Mouse (Mus musculus): ENCODE results near the gene Marf1. TPM values are rescaled to one million over a fixed set of nuclear protein-coding genes. Genes with fewer than 3 reads are reported as not detected.
A peak's percentile ranks its signal among the peaks of the same experiment; 100 is the strongest.

Gene Marf1
- polyA plus RNA-seq, 1 experiment from 2014 or later = 17.3 TPM

GRCm38 (mm10) chr16:14124709-14125108 lies 38.4 kb downstream of the Marf1 start:
- peaks cover 93% of the 10 kb centered on the region for H3K36me3 ChIP-seq (ENCODE audit: insufficient read depth)
- 95% methylated on average over 7 of the region's 7 CpGs for WGBS
- no peaks in the 10 kb centered on the region for H3K27me3 ChIP-seq (ENCODE audit: insufficient read depth, low read length)

GRCm38 (mm10) chr16:14123901-14124300 lies 39.2 kb downstream of the Marf1 start:
- no peak for TF ChIP-seq CTCF (IDR thresholded peaks at IDR 0.05; ENCODE audit: low read depth)
- Histone ChIP-seq H3K36me3 (ENCODE audit: insufficient read depth) (peaks cover 88% of the 10 kb centered on the region), H3K27ac (ENCODE audit: low read depth) (no peak overlapping the region), H3K9ac (no peak overlapping the region), H3K4me2 (no peak overlapping the region), H3K9me3 (ENCODE audit: low read depth, low read length) (no peaks in the 10 kb centered on the region), H3K27me3 (ENCODE audit: insufficient read depth, low read length) (no peaks in the 10 kb centered on the region), H3K4me3 (ENCODE audit: low read depth, low read length) (no peak overlapping the region), H3K4me1 (ENCODE audit: insufficient read depth) (no peaks in the 10 kb centered on the region)
- 92% methylated on average over 2 of the region's 2 CpGs for WGBS
- ATAC-seq (ENCODE audit: insufficient read depth) (no peak), DNase-seq (no peak)

More at GRCm38 (mm10) chr16:14124709-14125108, 38.4 kb downstream of the Marf1 start:
- DNase-seq = no peak
- H3K4me2 ChIP-seq = no peak overlapping the region
- no peak overlapping the region for H3K27ac ChIP-seq (ENCODE audit: low read depth)
- no peak overlapping the region for H3K4me3 ChIP-seq (ENCODE audit: low read depth, low read length)
- H3K4me1 ChIP-seq (ENCODE audit: insufficient read depth) = no peaks in the 10 kb centered on the region
- no peak overlapping the region for H3K9ac ChIP-seq
- no peaks in the 10 kb centered on the region for H3K9me3 ChIP-seq (ENCODE audit: low read depth, low read length)
- no peak for ATAC-seq (ENCODE audit: insufficient read depth)
- no peak for TF ChIP-seq CTCF (IDR thresholded peaks at IDR 0.05; ENCODE audit: low read depth)

- H3K27me3 ChIP-seq (ENCODE audit: insufficient read depth, low read length) = no peaks in the 10 kb centered on the region
- H3K27ac ChIP-seq (ENCODE audit: low read depth) = no peak overlapping the region
- 0 out of 2 replicates have a peak, but pooled peaks have one; percentile 13 for TF ChIP-seq CTCF (IDR thresholded peaks at IDR 0.05; ENCODE audit: low read depth)
- H3K4me3 ChIP-seq (ENCODE audit: low read depth, low read length) = no peak overlapping the region
- no peaks in the 10 kb centered on the region for H3K4me1 ChIP-seq (ENCODE audit: insufficient read depth)
- H3K9ac ChIP-seq = no peak overlapping the region
- peaks cover 75% of the 10 kb centered on the region for H3K36me3 ChIP-seq (ENCODE audit: insufficient read depth)
- DNase-seq (no peak), ATAC-seq (ENCODE audit: insufficient read depth) (no peak)
- H3K9me3 ChIP-seq (ENCODE audit: low read depth, low read length) = no peaks in the 10 kb centered on the region
- H3K4me2 ChIP-seq = no peak overlapping the region
Measured at GRCm38 (mm10) chr16:14122586-14122985, 40.6 kb downstream of the Marf1 start.

- DNase-seq (no peak), ATAC-seq (ENCODE audit: insufficient read depth) (no peak)
- Histone ChIP-seq H3K9me3 (ENCODE audit: low read depth, low read length) (no peaks in the 10 kb centered on the region), H3K4me2 (no peak overlapping the region), H3K36me3 (ENCODE audit: insufficient read depth) (peaks cover 73% of the 10 kb centered on the region), H3K4me3 (ENCODE audit: low read depth, low read length) (no peak overlapping the region), H3K9ac (no peak overlapping the region), H3K4me1 (ENCODE audit: insufficient read depth) (no peaks in the 10 kb centered on the region), H3K27ac (ENCODE audit: low read depth) (no peak overlapping the region), H3K27me3 (ENCODE audit: insufficient read depth, low read length) (no peaks in the 10 kb centered on the region)
- TF ChIP-seq CTCF (IDR thresholded peaks at IDR 0.05; ENCODE audit: low read depth) = no peak
- WGBS = 93% methylated on average over 7 of the region's 7 CpGs
Measured at GRCm38 (mm10) chr16:14121563-14121962, 41.6 kb downstream of the Marf1 start.

- no peak for TF ChIP-seq CTCF (IDR thresholded peaks at IDR 0.05; ENCODE audit: low read depth)
- DNase-seq (no peak), ATAC-seq (ENCODE audit: insufficient read depth) (no peak)
- H3K9me3 ChIP-seq (ENCODE audit: low read depth, low read length) = no peaks in the 10 kb centered on the region
- no peaks in the 10 kb centered on the region for H3K4me1 ChIP-seq (ENCODE audit: insufficient read depth)
- no peak overlapping the region for H3K9ac ChIP-seq
- H3K27me3 ChIP-seq (ENCODE audit: insufficient read depth, low read length) = no peaks in the 10 kb centered on the region
- H3K36me3 ChIP-seq (ENCODE audit: insufficient read depth) = peaks cover 71% of the 10 kb centered on the region
- no peak overlapping the region for H3K27ac ChIP-seq (ENCODE audit: low read depth)
- no peak overlapping the region for H3K4me3 ChIP-seq (ENCODE audit: low read depth, low read length)
- no peak overlapping the region for H3K4me2 ChIP-seq
- 93% methylated on average over 5 of the region's 5 CpGs for WGBS
Measured at GRCm38 (mm10) chr16:14120941-14121340, 42.2 kb downstream of the Marf1 start.

- 63% methylated on average over 2 of the region's 2 CpGs for WGBS
Measured at GRCm38 (mm10) chr16:14117299-14117698, 45.9 kb downstream of the Marf1 start.

GRCm38 (mm10) chr16:14112742-14113141 lies 50.4 kb downstream of the Marf1 start:
- DNase-seq (no peak), ATAC-seq (ENCODE audit: insufficient read depth) (no peak)
- H3K27ac ChIP-seq (ENCODE audit: low read depth) = no peak overlapping the region
- H3K9ac ChIP-seq = no peak overlapping the region
- H3K27me3 ChIP-seq (ENCODE audit: insufficient read depth, low read length) = no peaks in the 10 kb centered on the region
- no peaks in the 10 kb centered on the region for H3K4me1 ChIP-seq (ENCODE audit: insufficient read depth)
- H3K9me3 ChIP-seq (ENCODE audit: low read depth, low read length) = no peaks in the 10 kb centered on the region
- peaks cover 73% of the 10 kb centered on the region for H3K36me3 ChIP-seq (ENCODE audit: insufficient read depth)
- WGBS = 93% methylated on average over 3 of the region's 3 CpGs
- H3K4me3 ChIP-seq (ENCODE audit: low read depth, low read length) = no peak overlapping the region
- no peak overlapping the region for H3K4me2 ChIP-seq
- no peak for TF ChIP-seq CTCF (IDR thresholded peaks at IDR 0.05; ENCODE audit: low read depth)

More at GRCm38 (mm10) chr16:14117299-14117698, 45.9 kb downstream of the Marf1 start:
- TF ChIP-seq CTCF (IDR thresholded peaks at IDR 0.05; ENCODE audit: low read depth) = no peak
- H3K4me2 ChIP-seq = no peak overlapping the region
- H3K27ac ChIP-seq (ENCODE audit: low read depth) = no peak overlapping the region
- no peak for DNase-seq
- H3K9me3 ChIP-seq (ENCODE audit: low read depth, low read length) = no peaks in the 10 kb centered on the region
- H3K4me3 ChIP-seq (ENCODE audit: low read depth, low read length) = no peak overlapping the region
- H3K36me3 ChIP-seq (ENCODE audit: insufficient read depth) = peaks cover 63% of the 10 kb centered on the region
- no peak for ATAC-seq (ENCODE audit: insufficient read depth)
- no peak overlapping the region for H3K9ac ChIP-seq
- H3K4me1 ChIP-seq (ENCODE audit: insufficient read depth) = no peaks in the 10 kb centered on the region
- H3K27me3 ChIP-seq (ENCODE audit: insufficient read depth, low read length) = no peaks in the 10 kb centered on the region

- no peaks in the 10 kb centered on the region for H3K4me1 ChIP-seq (ENCODE audit: insufficient read depth)
- DNase-seq = no peak
- no peak for ATAC-seq (ENCODE audit: insufficient read depth)
- peaks cover 71% of the 10 kb centered on the region for H3K36me3 ChIP-seq (ENCODE audit: insufficient read depth)
- no peak for TF ChIP-seq CTCF (IDR thresholded peaks at IDR 0.05; ENCODE audit: low read depth)
- no peaks in the 10 kb centered on the region for H3K27me3 ChIP-seq (ENCODE audit: insufficient read depth, low read length)
- 70% methylated on average over 2 of the region's 2 CpGs for WGBS
- H3K9ac ChIP-seq = no peak overlapping the region
- H3K4me2 ChIP-seq = no peak overlapping the region
- no peak overlapping the region for H3K4me3 ChIP-seq (ENCODE audit: low read depth, low read length)
- H3K9me3 ChIP-seq (ENCODE audit: low read depth, low read length) = no peaks in the 10 kb centered on the region
- no peak overlapping the region for H3K27ac ChIP-seq (ENCODE audit: low read depth)
Measured at GRCm38 (mm10) chr16:14112133-14112532, 51.0 kb downstream of the Marf1 start.
